Mouse (Mus musculus) spleen, adult 2 months (tissue): ENCODE measurements around the gene Tomm70a. TPM values are rescaled to one million over a fixed set of nuclear protein-coding genes. Genes with fewer than 3 reads are reported as not detected.
A peak's percentile ranks its signal among the peaks of the same experiment; 100 is the strongest.

Source experiments
- DNase-seq, 2 experiments: peaks; one replicate each; pipeline versions ENCODE4 v3.0.0 to v3.0.0-alpha.2; 2012 to 2021; ENCODE audit warnings: low spot score in 2 of 2, low read depth in 1 of 2
- H3K27ac ChIP-seq: fragments of 200-500 bp; 2 replicates; pipeline ENCODE4 v1.5.1; 2012; ENCODE audit warnings: low read length, inconsistent platforms; ENCODE audit not compliant: insufficient read depth
- H3K27me3 ChIP-seq: fragments of 200-500 bp; 2 replicates; pipeline ENCODE4 v1.6.1; 2012; ENCODE audit warnings: mild to moderate bottlenecking, moderate library complexity, low read length, inconsistent platforms; ENCODE audit not compliant: control insufficient read depth, insufficient read depth
- H3K36me3 ChIP-seq: fragments of 200-500 bp; 2 replicates; pipeline ENCODE4 v1.6.1; 2012; ENCODE audit warnings: mild to moderate bottlenecking, low read length, inconsistent platforms; ENCODE audit not compliant: control insufficient read depth, insufficient read depth
- H3K4me1 ChIP-seq: fragments of 200-500 bp; 2 replicates; pipeline ENCODE4 v1.6.1; 2011; ENCODE audit warnings: inconsistent platforms; ENCODE audit not compliant: control insufficient read depth, insufficient read depth, insufficient read length
- H3K4me3 ChIP-seq: fragments of 200-500 bp; 2 replicates; pipeline ENCODE4 v1.5.1; 2011; ENCODE audit warnings: mild to moderate bottlenecking, inconsistent platforms; ENCODE audit not compliant: insufficient read depth, insufficient read length; ENCODE audit errors: extremely low read depth
- CTCF ChIP-seq: fragments of 200-500 bp; IDR thresholded peaks from 2 replicates; pipeline ENCODE4 v1.5.1; 2011; ENCODE audit warnings: mild to moderate bottlenecking, inconsistent platforms; ENCODE audit not compliant: insufficient read depth, insufficient read length, insufficient replicate concordance; ENCODE audit errors: extremely low read depth
- POLR2A ChIP-seq: fragments of 200-500 bp; IDR thresholded peaks from 2 replicates; pipeline ENCODE4 v1.6.1; 2011; ENCODE audit warnings: low read depth, low read length, inconsistent platforms
- WGBS: fragments of 180-500 bp; shearing (Covaris S2); methylation state at CpG from one replicate; pipeline ENCODE4 v1.1.7; 2018; 5-methylcytosine and 5-hydroxymethylcytosine counted together
- polyA plus RNA-seq: library from polyadenylated mRNA; depleted of rRNA; stranded (reverse); fragments of >200 nt; gene quantifications from 2 replicates; pipeline ENCODE4 v1.2.3, GENCODE M21; 2012; rRNA removed

Tomm70a gene
- polyA plus RNA-seq = 5.6 and 8.7 TPM in 2 replicates

- DNase-seq = peak; percentile 86 to 90
- Histone ChIP-seq H3K4me1 (peaks cover 2% of the 10 kb centered on the region), H3K36me3 (no peaks in the 10 kb centered on the region), H3K27me3 (no peaks in the 10 kb centered on the region), H3K4me3 (peak within 1 kb of the TSS; percentile 94), H3K27ac (peak within 1 kb of the TSS; percentile 86)
- under 1% methylated on average over 37 of the region's 37 CpGs for WGBS
- TF ChIP-seq CTCF (no peak), POLR2A (peak; percentile 48)
These were observed at the start of gene Tomm70a for GRCm38 (mm10) chr16:57120913-57121815. Gene Tomm70a (plus strand): TSS chr16:57121703.

- Histone ChIP-seq H3K27me3 (no peaks in the 10 kb centered on the region), H3K27ac (no peak overlapping the region), H3K36me3 (no peaks in the 10 kb centered on the region), H3K4me3 (no peak overlapping the region), H3K4me1 (no peaks in the 10 kb centered on the region)
- DNase-seq = no peak
- no peak for TF ChIP-seq POLR2A
- no peak for TF ChIP-seq CTCF
- WGBS = 76% methylated on average over 7 of the region's 7 CpGs
These were observed 45.5 kb upstream of the Tomm70a start for GRCm38 (mm10) chr16:57075986-57076385.

- Histone ChIP-seq H3K27me3 (no peaks in the 10 kb centered on the region), H3K36me3 (no peaks in the 10 kb centered on the region), H3K27ac (no peak overlapping the region), H3K4me3 (no peak overlapping the region), H3K4me1 (no peaks in the 10 kb centered on the region)
- no peak for DNase-seq
- TF ChIP-seq POLR2A (no peak), CTCF (no peak)
- 77% methylated on average over 4 of the region's 4 CpGs for WGBS
These were observed 41.9 kb upstream of the Tomm70a start for GRCm38 (mm10) chr16:57079577-57079976.

GRCm38 (mm10) chr16:57092460-57092859, 29.0 kb upstream of the Tomm70a start:
- WGBS = 45% methylated on average over 4 of the region's 4 CpGs

GRCm38 (mm10) chr16:57092911-57093605, 28.4 kb upstream of the Tomm70a start:
- DNase-seq = no peak
- Histone ChIP-seq H3K4me1 (no peaks in the 10 kb centered on the region), H3K4me3 (no peak overlapping the region), H3K36me3 (no peaks in the 10 kb centered on the region), H3K27ac (no peak overlapping the region), H3K27me3 (no peaks in the 10 kb centered on the region)
- TF ChIP-seq CTCF (no peak), POLR2A (no peak)
- 71% methylated on average over 6 of the region's 6 CpGs for WGBS

More at GRCm38 (mm10) chr16:57092460-57092859, 29.0 kb upstream of the Tomm70a start:
- no peak overlapping the region for H3K4me3 ChIP-seq
- H3K27ac ChIP-seq = no peak overlapping the region
- no peaks in the 10 kb centered on the region for H3K27me3 ChIP-seq
- DNase-seq = peak; percentile 7 to 25
- H3K4me1 ChIP-seq = no peaks in the 10 kb centered on the region
- no peaks in the 10 kb centered on the region for H3K36me3 ChIP-seq
- TF ChIP-seq POLR2A = no peak
- peak; percentile 38; the same call in 1 of the 2 replicates for TF ChIP-seq CTCF

- no peaks in the 10 kb centered on the region for H3K4me1 ChIP-seq
- no peaks in the 10 kb centered on the region for H3K36me3 ChIP-seq
- TF ChIP-seq CTCF (no peak), POLR2A (no peak)
- H3K27me3 ChIP-seq = no peaks in the 10 kb centered on the region
- H3K4me3 ChIP-seq = no peak overlapping the region
- DNase-seq = no peak
- 67% methylated on average over 7 of the region's 7 CpGs for WGBS
- H3K27ac ChIP-seq = no peak overlapping the region
These were observed 22.9 kb upstream of the Tomm70a start for GRCm38 (mm10) chr16:57098468-57099144.
